Comparison of ENCODE assay signal across 1 mouse cellular context in the genomic region with DNA sequence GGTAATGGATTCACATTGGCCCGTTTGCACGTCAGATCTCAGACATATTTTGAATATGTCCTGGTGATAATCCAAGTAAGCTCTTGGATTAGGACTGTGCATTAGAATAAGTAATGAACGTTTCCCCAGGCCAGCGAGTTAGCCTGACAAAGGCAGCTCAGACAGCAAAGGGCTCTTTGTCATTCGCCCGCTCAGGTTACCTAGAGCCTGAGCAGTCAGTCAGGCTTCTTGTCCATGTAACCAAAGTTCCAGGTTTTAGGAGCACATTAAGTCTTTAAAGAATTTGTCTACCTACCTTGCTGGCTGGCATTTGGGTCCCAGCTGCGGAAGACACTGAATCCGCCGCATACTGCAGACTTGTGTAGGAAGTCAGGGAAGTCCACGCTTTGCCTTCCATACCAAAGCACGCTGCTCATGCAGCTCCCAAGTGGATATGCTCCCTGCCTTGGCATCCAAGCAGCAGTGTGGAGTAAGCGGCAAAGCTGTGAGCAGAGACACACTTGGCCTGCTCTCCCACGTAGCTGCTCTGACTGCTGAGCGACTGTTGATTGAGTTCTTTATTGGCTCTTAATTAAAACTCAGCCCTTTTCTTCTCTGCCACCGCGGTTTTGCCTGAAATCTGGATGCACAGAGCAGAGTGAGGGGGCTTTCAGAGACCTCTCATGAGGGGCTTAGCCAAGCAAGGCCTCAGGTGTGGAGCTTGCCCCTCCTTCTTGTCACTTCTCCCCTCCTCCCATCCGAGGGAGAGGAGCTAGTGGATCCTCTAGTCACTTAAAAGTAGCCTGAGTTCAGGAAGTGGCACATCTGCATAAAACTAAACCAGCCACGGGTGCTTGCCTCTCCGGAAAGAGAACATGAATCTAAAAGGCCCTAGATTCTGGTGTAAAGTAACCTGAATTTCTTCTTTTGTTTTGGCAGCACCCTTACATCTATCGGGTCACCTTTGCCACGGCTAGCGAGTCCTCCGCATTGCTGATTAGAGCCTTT.
A peak's percentile ranks its signal among the peaks of the same experiment; 100 is the strongest.
TF ChIP-seq lines count a peak whose summit lies in the region.

No protein-coding gene starts in this region.

TF ChIP-seq in CH12.LX, 34 proteins besides CTCF, POLR2A, EP300 and RAD21 (continued from another document):
- TF ChIP-seq ELF1 (IDR thresholded peaks at IDR 0.05; ENCODE audit: low read depth, low read length) = 0 out of 2 replicates have a peak, but pooled peaks have one; percentile 13
